Mouse (Mus musculus) CH12.LX (cell line): ENCODE data around the gene Hbs1l. TPM values are rescaled to one million over a fixed set of nuclear protein-coding genes. Genes with fewer than 3 reads are reported as not detected.
A peak's percentile ranks its signal among the peaks of the same experiment; 100 is the strongest.

Experiments used
- DNase-seq: peaks from one replicate; pipeline ENCODE4 v3.0.0-alpha.2; 2013; ENCODE audit errors: extremely low read depth
- H3K27ac ChIP-seq: 2 replicates; pipeline ENCODE4 v1.5.1; 2012; ENCODE audit warnings: low read depth, mild to moderate bottlenecking, control low read depth, moderate library complexity; ENCODE audit not compliant: insufficient read depth
- H3K27me3 ChIP-seq: replicated peaks from 2 replicates; pipeline ENCODE3; 2012; ENCODE audit warnings: inconsistent platforms
- H3K36me3 ChIP-seq, 2 experiments: replicated peaks in 1 of 2; 2 replicates each; pipeline versions ENCODE3 to v1.6.1; 2012; ENCODE audit warnings: inconsistent platforms in 1 of 2, low read length in 1 of 2, mild to moderate bottlenecking in 1 of 2, mixed read lengths in 1 of 2, moderate library complexity in 1 of 2; ENCODE audit not compliant: control insufficient read depth in 1 of 2, insufficient read depth in 1 of 2
- H3K4me1 ChIP-seq, 2 experiments: 2 replicates each; pipeline ENCODE4 v1.6.1; 2012; ENCODE audit warnings: inconsistent platforms in 1 of 2, moderate library complexity in 1 of 2; ENCODE audit not compliant: insufficient read depth in 2 of 2, control insufficient read depth in 1 of 2
- H3K4me2 ChIP-seq: 2 replicates; pipeline ENCODE4 v1.6.1; 2012; ENCODE audit warnings: low read depth, mild to moderate bottlenecking, control low read depth; ENCODE audit not compliant: poor library complexity, insufficient read depth, severe bottlenecking
- H3K4me3 ChIP-seq, 3 experiments: fragments of 150-350 bp in 1 of 3; sonication (generic) in 1 of 3; replicated peaks in 1 of 3; 2 replicates each; pipeline versions ENCODE3 to v1.5.1; 2011 to 2012; ENCODE audit warnings: low read depth in 2 of 3, low read length in 2 of 3, mild to moderate bottlenecking in 2 of 3, moderate library complexity in 2 of 3, control low read depth in 1 of 3, improper control_type of control experiment in 1 of 3, inconsistent platforms in 1 of 3, mixed read lengths in 1 of 3; ENCODE audit not compliant: poor library complexity in 1 of 3
- H3K79me2 ChIP-seq: replicated peaks from 2 replicates; pipeline ENCODE4 v1.6.1; 2012; ENCODE audit warnings: mild to moderate bottlenecking, moderate library complexity; ENCODE audit not compliant: control insufficient read depth, poor library complexity, insufficient read depth, severe bottlenecking; ENCODE audit errors: extremely low read depth
- H3K9ac ChIP-seq: 2 replicates; pipeline ENCODE4 v1.6.1; 2012; ENCODE audit warnings: low read depth, mild to moderate bottlenecking, control low read depth, moderate library complexity; ENCODE audit not compliant: insufficient read depth
- H3K9me3 ChIP-seq: replicated peaks from 2 replicates; pipeline ENCODE3; 2012; ENCODE audit warnings: low read length, inconsistent platforms, mixed read lengths
- BHLHE40 ChIP-seq: IDR thresholded peaks from 2 replicates; pipeline ENCODE4 v1.6.1; 2011; ENCODE audit warnings: mild to moderate bottlenecking, low read depth, low read length, improper control_type of control experiment
- CHD1 ChIP-seq: IDR thresholded peaks from 2 replicates; pipeline ENCODE4 v1.6.1; 2012; ENCODE audit warnings: low read depth, low read length, improper control_type of control experiment, inconsistent platforms
- CHD2 ChIP-seq: IDR thresholded peaks from 2 replicates; pipeline ENCODE4 v1.6.1; 2011; ENCODE audit warnings: low read length, improper control_type of control experiment
- E2F4 ChIP-seq: IDR thresholded peaks from 2 replicates; pipeline ENCODE4 v1.6.1; 2011; ENCODE audit warnings: low read depth, low read length, improper control_type of control experiment; ENCODE audit not compliant: insufficient replicate concordance
- EP300 ChIP-seq: IDR thresholded peaks from 2 replicates; pipeline ENCODE4 v1.6.1; 2011; ENCODE audit warnings: low read length, improper control_type of control experiment
- ETS1 ChIP-seq: conservative IDR thresholded peaks from 2 replicates; pipeline ENCODE4 v1.6.1; 2012; ENCODE audit warnings: low read depth, mild to moderate bottlenecking, inconsistent platforms, low read length, improper control_type of control experiment, moderate library complexity
- GABPA ChIP-seq: IDR thresholded peaks from 2 replicates; pipeline ENCODE4 v1.6.1; 2012; ENCODE audit warnings: low read depth, low read length, improper control_type of control experiment, inconsistent platforms; ENCODE audit not compliant: insufficient replicate concordance
- HCFC1 ChIP-seq: IDR thresholded peaks from 2 replicates; pipeline ENCODE4 v1.6.1; 2012; ENCODE audit warnings: low read depth, mild to moderate bottlenecking, inconsistent platforms, low read length, improper control_type of control experiment
- JUND ChIP-seq: conservative IDR thresholded peaks from 2 replicates; pipeline ENCODE4 v1.6.1; 2011; ENCODE audit warnings: low read depth, low read length, improper control_type of control experiment
- MAFK ChIP-seq: IDR thresholded peaks from 2 replicates; pipeline ENCODE4 v1.6.1; 2011; ENCODE audit warnings: low read length, improper control_type of control experiment; ENCODE audit not compliant: insufficient replicate concordance
- MAZ ChIP-seq: IDR thresholded peaks from 2 replicates; pipeline ENCODE4 v1.6.1; 2012; ENCODE audit warnings: low read depth, mild to moderate bottlenecking, inconsistent platforms, low read length, improper control_type of control experiment, moderate library complexity
- MEF2A ChIP-seq: IDR thresholded peaks from 2 replicates; pipeline ENCODE4 v1.6.1; 2014; ENCODE audit warnings: low read depth, mild to moderate bottlenecking, inconsistent platforms, low read length, improper control_type of control experiment, borderline replicate concordance
- NELFE ChIP-seq: IDR thresholded peaks from 2 replicates; pipeline ENCODE4 v1.6.1; 2011; ENCODE audit warnings: low read depth, low read length, improper control_type of control experiment
- POLR2AphosphoS2 ChIP-seq: IDR thresholded peaks from 2 replicates; pipeline ENCODE4 v1.6.1; 2011; ENCODE audit warnings: low read depth, low read length, improper control_type of control experiment
- RCOR1 ChIP-seq: conservative IDR thresholded peaks from 2 replicates; pipeline ENCODE4 v1.6.1; 2012; ENCODE audit warnings: low read depth, mild to moderate bottlenecking, inconsistent platforms, low read length, improper control_type of control experiment
- SMC3 ChIP-seq: IDR thresholded peaks from 2 replicates; pipeline ENCODE4 v1.6.1; 2011; ENCODE audit warnings: low read depth, low read length, improper control_type of control experiment
- TBP ChIP-seq: conservative IDR thresholded peaks from 2 replicates; pipeline ENCODE4 v1.6.1; 2011; ENCODE audit warnings: low read depth, low read length, improper control_type of control experiment
- TCF12 ChIP-seq: IDR thresholded peaks from 2 replicates; pipeline ENCODE4 v1.6.1; 2014; ENCODE audit warnings: low read depth, mild to moderate bottlenecking, inconsistent platforms, low read length, improper control_type of control experiment
- UBTF ChIP-seq: IDR thresholded peaks from 2 replicates; pipeline ENCODE4 v1.6.1; 2012; ENCODE audit warnings: low read depth, mild to moderate bottlenecking, inconsistent platforms, low read length, improper control_type of control experiment, moderate library complexity
- USF2 ChIP-seq: conservative IDR thresholded peaks from 2 replicates; pipeline ENCODE4 v1.6.1; 2011; ENCODE audit warnings: low read depth, low read length, improper control_type of control experiment
- ZC3H11A ChIP-seq: IDR thresholded peaks from 2 replicates; pipeline ENCODE4 v1.6.1; 2012; ENCODE audit warnings: low read depth, mild to moderate bottlenecking, inconsistent platforms, low read length, improper control_type of control experiment
- ZKSCAN1 ChIP-seq: IDR thresholded peaks from 2 replicates; pipeline ENCODE4 v1.6.1; 2012; ENCODE audit warnings: low read depth, inconsistent platforms, low read length, improper control_type of control experiment, borderline replicate concordance
- ZMIZ1 ChIP-seq: IDR thresholded peaks from 2 replicates; pipeline ENCODE4 v1.6.1; 2012; ENCODE audit warnings: low read depth, mild to moderate bottlenecking, inconsistent platforms, low read length, improper control_type of control experiment
- dilution Hi-C: fragments of 300-500 bp; cut with MboI; formaldehyde crosslinking; loops from 2 replicates; pipeline ENCODE4 v1.14.3; 2020; ENCODE audit warnings: low sequenced_read_pairs; ENCODE audit not compliant: extremely low pct_unique_long_range_greater_than_20kb, extremely low pct_ligation_motif_present
- in situ Hi-C: fragments of 300-500 bp; cut with MboI; formaldehyde crosslinking; loops from 3 replicates; pipeline ENCODE4 v1.14.3; 2019; ENCODE audit warnings: low sequenced_read_pairs, low pct_ligation_motif_present, low pct_unique_long_range_greater_than_20kb, mixed read lengths
- polyA plus RNA-seq: library from polyadenylated mRNA; unstranded; fragments of >175 nt; gene quantifications from 2 replicates; pipeline ENCODE4 v1.2.1, GENCODE M21; 2012; ENCODE audit warnings: low read depth; ENCODE audit not compliant: insufficient read length
- total RNA-seq, 2 experiments: library from RNA; depleted of rRNA; stranded (reverse); fragments of 300-350 nt in 1 of 2; fragments of >200 nt in 1 of 2; gene quantifications; 2 replicates each; pipeline ENCODE4 v1.2.3; 2012 to 2014

Gene Hbs1l
- total and polyA plus RNA-seq, 3 experiments, result 99.7 to 111 (median 111) TPM

DNA sequence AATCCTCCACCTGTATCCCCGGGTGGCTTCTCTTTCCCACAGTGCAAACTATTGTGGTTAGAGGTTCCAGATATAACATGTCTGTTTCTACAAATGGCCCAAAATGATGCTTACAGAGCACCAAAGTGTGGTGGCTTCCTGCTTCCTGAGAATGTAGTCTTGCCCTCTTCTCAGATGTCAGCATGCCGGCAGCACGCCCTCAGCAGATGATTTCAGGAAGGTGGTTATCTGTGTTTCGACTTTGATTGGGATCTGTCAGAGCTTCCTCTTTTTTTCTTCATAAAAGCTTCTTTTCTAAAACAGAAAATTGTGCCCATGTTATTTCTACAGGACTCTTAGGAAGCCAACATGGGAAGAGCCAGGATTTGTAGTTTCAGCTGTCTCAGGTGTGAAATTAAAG lies 67.5 kb downstream of the Hbs1l start:
- Histone ChIP-seq H3K9ac (no peak overlapping the region), H3K4me2 (no peak overlapping the region), H3K27ac (no peak overlapping the region), H3K79me2 (no peaks in the 10 kb centered on the region; the same call in 1 of the 2 replicates), H3K36me3 (peaks cover 63 to 76% of the 10 kb centered on the region in 2 experiments), H3K4me3 (no peak overlapping the region), H3K9me3 (no peaks in the 10 kb centered on the region), H3K4me1 (peaks cover 3 to 62% of the 10 kb centered on the region in 2 experiments; a peak in 2 of 4 replicates), H3K27me3 (no peaks in the 10 kb centered on the region)
- TF ChIP-seq EP300 (0 out of 2 replicates have a peak, but pooled peaks have one; percentile 16), MAFK (no peak), JUND (no peak), BHLHE40 (peak; percentile 52), CHD1 (no peak), MEF2A (peak; percentile 49; the same call in 1 of the 2 replicates), CHD2 (no peak)
- in situ Hi-C loops (no loop called here), dilution Hi-C loops (no loop called here)
- DNase-seq, result no peak

DNA sequence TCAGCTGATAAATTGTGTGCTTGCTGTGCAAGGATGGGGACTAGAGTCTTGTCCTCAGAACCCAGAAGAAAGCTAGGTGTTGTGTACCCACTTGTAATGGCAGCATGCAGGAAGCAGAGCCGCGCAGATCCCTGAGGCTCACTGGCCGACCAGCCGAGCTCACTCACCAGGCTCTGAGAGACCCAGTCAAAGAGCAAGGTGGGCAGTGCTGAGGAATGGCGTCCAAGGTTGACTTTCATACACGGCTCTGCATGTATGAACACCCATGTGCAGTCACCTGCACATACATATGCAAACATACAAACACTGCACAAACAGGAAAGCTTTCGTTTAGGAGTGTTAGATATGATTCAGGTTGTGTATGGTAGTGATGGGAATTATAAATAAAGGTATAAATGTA lies 69.2 kb downstream of the Hbs1l start:
- DNase-seq, result no peak

DNA sequence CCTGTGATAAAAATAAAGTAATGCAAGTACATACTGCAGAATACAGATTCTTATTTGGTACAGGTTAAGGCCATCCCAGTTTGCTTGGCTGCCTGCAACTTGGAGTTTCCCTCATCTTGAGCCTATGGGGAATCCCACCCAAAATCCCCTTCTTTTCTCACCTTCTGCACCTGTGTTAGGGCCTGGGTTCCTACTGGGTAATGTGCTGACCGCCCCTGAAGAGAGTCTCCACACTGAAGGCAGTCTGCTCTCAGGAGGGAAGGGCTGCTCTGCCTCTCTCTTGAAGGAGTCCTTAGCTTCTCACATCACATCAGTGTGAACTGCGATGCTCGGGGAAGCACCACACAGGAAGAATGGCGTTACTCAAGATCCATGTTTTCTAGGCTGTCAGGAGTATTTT lies 70.1 kb downstream of the Hbs1l start:
- Histone ChIP-seq H3K36me3 (peaks cover 62 to 75% of the 10 kb centered on the region in 2 experiments), H3K4me2 (no peak overlapping the region), H3K27me3 (no peaks in the 10 kb centered on the region), H3K9ac (no peak overlapping the region), H3K79me2 (no peaks in the 10 kb centered on the region; the same call in 1 of the 2 replicates), H3K4me1 (peaks cover 3 to 81% of the 10 kb centered on the region in 2 experiments; a peak in 2 of 4 replicates), H3K4me3 (no peak overlapping the region), H3K27ac (peak overlapping the region; percentile 58; the same call in 1 of the 2 replicates), H3K9me3 (no peaks in the 10 kb centered on the region)
- dilution Hi-C loops, result no loop called here
- peak; percentile 48 for DNase-seq
- TF ChIP-seq HCFC1, result no peak
- no peak for TF ChIP-seq ZKSCAN1
- no peak for TF ChIP-seq MEF2A
- TF ChIP-seq USF2, result no peak
- TF ChIP-seq E2F4, result no peak
- TF ChIP-seq RCOR1, result no peak
- no peak for TF ChIP-seq TBP
- peak; percentile 61; the same call in 1 of the 2 replicates for TF ChIP-seq TCF12
- TF ChIP-seq, all 38 proteins: peak for 1
- in situ Hi-C loops, result no loop called here

More for the DNA sequence above, 69.2 kb downstream of the Hbs1l start:
- in situ Hi-C loops, result no loop called here
- dilution Hi-C loops, result no loop called here
- no peaks in the 10 kb centered on the region; the same call in 1 of the 2 replicates for H3K79me2 ChIP-seq
- no peak overlapping the region for H3K27ac ChIP-seq
- H3K36me3 ChIP-seq, result peaks cover 67 to 79% of the 10 kb centered on the region in 2 experiments
- H3K27me3 ChIP-seq, result no peaks in the 10 kb centered on the region
- no peaks in the 10 kb centered on the region for H3K9me3 ChIP-seq
- H3K4me1 ChIP-seq, result peaks cover 3 to 78% of the 10 kb centered on the region in 2 experiments; a peak in 2 of 4 replicates
- no peak overlapping the region for H3K4me2 ChIP-seq
- no peak overlapping the region for H3K9ac ChIP-seq
- H3K4me3 ChIP-seq, result no peak overlapping the region
- TF ChIP-seq TCF12, result no peak
- no peak for TF ChIP-seq MAZ
- no peak for TF ChIP-seq ZMIZ1
- TF ChIP-seq USF2, result no peak
- TF ChIP-seq GABPA, result no peak
- TF ChIP-seq POLR2AphosphoS2, result no peak
- no peak for TF ChIP-seq UBTF
- TF ChIP-seq JUND, result no peak
- no peak for TF ChIP-seq NELFE
- no peak for TF ChIP-seq ZC3H11A
- no peak for TF ChIP-seq SMC3
- no peak for TF ChIP-seq E2F4
- no peak for TF ChIP-seq TBP
- TF ChIP-seq ETS1, result no peak
- no peak for TF ChIP-seq MEF2A
